Mouse (Mus musculus) cerebellum, adult (tissue): Measurements from ENCODE around the gene Ccdc9.

Experiments used
- ATAC-seq: cut with Nextera tagmentation; 2 replicates; pipeline ENCODE4 v1.9.2; 2017; ENCODE audit warnings: mild to moderate bottlenecking, moderate library complexity, mixed read lengths; ENCODE audit not compliant: insufficient number of reproducible peaks, low FRiP score, low TSS enrichment

Gene Ccdc9

GRCm38 (mm10) chr7:16286026-16286961 is at the start of gene Ccdc9:
Ccdc9 (minus strand) TSS chr7:16286795.
- peak; percentile 93 for ATAC-seq

GRCm38 (mm10) chr7:16329146-16329545 is 42.6 kb upstream of the Ccdc9 start:
- ATAC-seq: no peak

- ATAC-seq: no peak
Measured at GRCm38 (mm10) chr7:16326607-16326971, 40.0 kb upstream of the Ccdc9 start.

- ATAC-seq: peak; percentile 87; the same call in 1 of the 2 replicates
Measured at GRCm38 (mm10) chr7:16325920-16326606, 39.5 kb upstream of the Ccdc9 start.

- ATAC-seq: no peak
Measured at GRCm38 (mm10) chr7:16324661-16325060, 38.1 kb upstream of the Ccdc9 start.

- ATAC-seq: no peak
Measured at GRCm38 (mm10) chr7:16320479-16320878, 33.9 kb upstream of the Ccdc9 start.

GRCm38 (mm10) chr7:16319216-16319615 is 32.6 kb upstream of the Ccdc9 start:
- ATAC-seq: no peak

- ATAC-seq: no peak
Measured at GRCm38 (mm10) chr7:16317094-16317493, 30.5 kb upstream of the Ccdc9 start.

GRCm38 (mm10) chr7:16315222-16315759 is 28.7 kb upstream of the Ccdc9 start:
- no peak for ATAC-seq

GRCm38 (mm10) chr7:16314221-16314775 is 27.7 kb upstream of the Ccdc9 start:
- ATAC-seq: 0 out of 2 replicates have a peak, but pooled peaks have one; percentile 21

- ATAC-seq: peak; percentile 42; the same call in 1 of the 2 replicates
Measured at GRCm38 (mm10) chr7:16313481-16314220, 27.1 kb upstream of the Ccdc9 start.

GRCm38 (mm10) chr7:16312672-16313311 is 26.2 kb upstream of the Ccdc9 start:
- ATAC-seq: no peak

GRCm38 (mm10) chr7:16312011-16312671 is 25.5 kb upstream of the Ccdc9 start:
- no peak for ATAC-seq

- ATAC-seq: no peak
Measured at GRCm38 (mm10) chr7:16311453-16312004, 24.9 kb upstream of the Ccdc9 start.

GRCm38 (mm10) chr7:16310521-16311452 is 24.2 kb upstream of the Ccdc9 start:
- no peak for ATAC-seq

- peak; percentile 18 for ATAC-seq
Measured at GRCm38 (mm10) chr7:16310020-16310520, 23.5 kb upstream of the Ccdc9 start.

GRCm38 (mm10) chr7:16309318-16310019 is 22.9 kb upstream of the Ccdc9 start:
- ATAC-seq: 0 out of 2 replicates have a peak, but pooled peaks have one; percentile 9
